Mouse (Mus musculus) kidney, adult 2 months (tissue): Measurements from ENCODE around the gene Cdk9. TPM values are rescaled to one million over a fixed set of nuclear protein-coding genes. Genes with fewer than 3 reads are reported as not detected.

ENCODE experiments used
- DNase-seq: peaks from one replicate; pipeline ENCODE4 v3.0.0; 2021
- H3K27ac ChIP-seq: fragments of 200-500 bp; 2 replicates; pipeline ENCODE4 v1.5.1; 2012; ENCODE audit warnings: low read depth, low read length, control low read depth, inconsistent platforms; ENCODE audit not compliant: insufficient read depth
- H3K27me3 ChIP-seq: fragments of 200-500 bp; replicated peaks from 2 replicates; pipeline ENCODE4 v1.6.1; 2012; ENCODE audit warnings: mild to moderate bottlenecking, moderate library complexity, low read length, inconsistent platforms; ENCODE audit not compliant: control insufficient read depth, insufficient read depth
- H3K36me3 ChIP-seq: fragments of 200-500 bp; 2 replicates; pipeline ENCODE4 v1.6.1; 2012; ENCODE audit warnings: mild to moderate bottlenecking, moderate library complexity, low read length, inconsistent platforms; ENCODE audit not compliant: control insufficient read depth, insufficient read depth
- H3K4me1 ChIP-seq: fragments of 200-500 bp; 2 replicates; pipeline ENCODE4 v1.6.1; 2011; ENCODE audit warnings: low read length; ENCODE audit not compliant: control insufficient read depth, insufficient read depth
- H3K4me3 ChIP-seq: fragments of 200-500 bp; 2 replicates; pipeline ENCODE4 v1.5.1; 2011; ENCODE audit warnings: mild to moderate bottlenecking, low read depth, low read length, control low read depth; ENCODE audit not compliant: insufficient read depth
- CTCF ChIP-seq: fragments of 200-500 bp; conservative IDR thresholded peaks from 2 replicates; pipeline ENCODE4 v1.5.1; 2011; ENCODE audit warnings: low read depth, mild to moderate bottlenecking, control low read depth, low read length, moderate library complexity, mixed read lengths; ENCODE audit not compliant: insufficient read depth, insufficient read length
- POLR2A ChIP-seq: fragments of 200-500 bp; IDR thresholded peaks from one replicate; pipeline ENCODE4 v1.6.1; 2011; ENCODE audit warnings: low read depth, low read length, control low read depth
- WGBS: fragments of 180-500 bp; shearing (Covaris S2); methylation state at CpG from one replicate; pipeline ENCODE4 v1.1.7; 2018; 5-methylcytosine and 5-hydroxymethylcytosine counted together
- polyA plus RNA-seq: library from polyadenylated mRNA; depleted of rRNA; stranded (reverse); fragments of >200 nt; gene quantifications from 2 replicates; pipeline ENCODE4 v1.2.3, GENCODE M21; 2012

Cdk9 gene
- polyA plus RNA-seq, 1 experiment = 89.2 TPM

DNA sequence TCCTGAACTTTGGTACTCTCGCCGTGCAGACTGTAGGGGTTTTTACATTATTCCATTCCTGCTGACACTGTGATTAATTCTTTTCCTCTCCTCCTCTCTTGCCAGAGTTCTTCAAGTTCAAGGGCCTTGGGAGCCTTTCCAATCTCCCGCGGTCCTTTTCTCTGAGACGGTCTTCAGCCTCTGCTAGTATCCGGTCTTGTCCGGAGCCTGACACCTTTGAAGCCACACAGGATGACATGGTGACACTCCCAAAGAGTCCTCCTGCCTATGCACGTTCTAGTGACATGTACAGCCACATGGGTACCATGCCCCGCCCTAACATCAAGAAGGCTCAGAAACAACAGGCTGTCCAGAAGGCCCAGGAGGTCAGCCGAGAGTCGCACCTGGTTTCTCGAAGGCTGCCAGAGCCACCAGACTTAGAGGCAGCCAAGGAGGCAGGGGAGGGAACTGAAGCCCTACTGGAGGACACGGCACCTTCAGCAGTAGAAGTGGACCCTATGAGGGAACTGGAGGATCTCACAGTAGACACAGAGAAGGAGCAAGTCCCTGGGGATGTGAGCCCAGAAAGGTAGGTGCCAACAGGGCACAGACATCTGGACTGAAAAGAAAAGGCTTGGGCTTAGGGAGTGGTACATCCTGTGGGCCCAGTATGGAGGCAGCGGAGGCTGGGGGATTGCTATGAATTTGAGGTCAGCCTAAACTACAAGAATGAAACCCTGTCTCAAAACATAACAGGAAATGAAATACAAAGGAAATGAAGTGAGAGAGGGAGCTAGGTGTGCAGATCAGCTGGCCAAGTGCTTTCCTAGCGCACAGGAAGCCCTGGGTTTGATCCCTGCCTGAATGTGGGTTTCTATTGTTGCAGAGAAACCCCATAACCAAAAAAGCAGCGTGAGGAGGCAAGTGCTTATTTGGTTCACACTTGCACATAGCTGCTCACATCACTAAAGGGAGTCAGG is 12.2 kb upstream of the Cdk9 start:
- peaks cover 3% of the 10 kb centered on the region; the same call in 1 of the 2 replicates for H3K4me1 ChIP-seq

DNA sequence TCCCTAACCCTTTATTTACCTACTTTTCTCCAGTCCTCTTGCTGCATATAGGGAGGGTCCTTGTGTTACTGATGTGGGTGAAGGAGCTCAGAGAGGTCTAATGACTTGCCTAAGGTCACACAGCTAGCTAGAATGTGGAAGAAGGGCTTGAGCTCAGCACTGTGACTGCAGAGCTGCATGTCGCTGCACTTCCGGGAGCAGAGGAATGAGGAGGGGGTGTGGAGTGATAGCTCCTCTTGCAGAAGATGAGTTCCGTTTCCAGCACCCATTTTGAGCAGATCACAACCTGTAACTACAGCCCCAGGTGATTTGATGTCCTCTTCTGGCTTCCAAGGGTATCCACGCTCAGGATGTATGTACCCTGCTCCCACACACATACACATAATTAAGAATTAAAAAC is 11.3 kb upstream of the Cdk9 start:
- no peak for TF ChIP-seq CTCF
- TF ChIP-seq POLR2A = no peak
- DNase-seq = no peak
- no peak overlapping the region for H3K4me3 ChIP-seq
- no peaks in the 10 kb centered on the region for H3K36me3 ChIP-seq
- no peak overlapping the region for H3K27ac ChIP-seq
- 85% methylated on average over 4 of the region's 4 CpGs for WGBS
- H3K27me3 ChIP-seq = no peaks in the 10 kb centered on the region
- peaks cover 3% of the 10 kb centered on the region; the same call in 1 of the 2 replicates for H3K4me1 ChIP-seq

More for the DNA sequence above, 12.2 kb upstream of the Cdk9 start:
- no peaks in the 10 kb centered on the region for H3K27me3 ChIP-seq
- H3K36me3 ChIP-seq = no peaks in the 10 kb centered on the region
- H3K27ac ChIP-seq = no peak overlapping the region
- no peak for TF ChIP-seq POLR2A
- TF ChIP-seq CTCF = no peak
- no peak overlapping the region for H3K4me3 ChIP-seq
- 50% methylated on average over 16 of the region's 16 CpGs for WGBS
- DNase-seq = peak; percentile 70

DNA sequence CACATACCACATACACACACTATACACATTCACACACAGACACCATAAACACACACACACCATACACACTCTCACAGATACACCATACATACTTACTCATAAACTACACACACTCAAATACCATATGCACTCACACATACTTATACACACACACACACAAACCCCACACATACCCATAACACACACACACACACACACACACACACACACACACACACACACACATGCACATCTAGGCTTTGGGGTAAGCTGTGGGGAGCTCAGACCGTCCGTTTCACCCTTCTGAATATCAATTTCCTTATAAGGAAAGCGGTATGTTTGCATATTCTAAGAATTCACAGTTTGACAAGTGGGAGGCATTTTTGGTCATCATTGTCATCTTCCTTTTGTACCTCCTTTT is 9.7 kb upstream of the Cdk9 start:
- no peak for TF ChIP-seq POLR2A
- no peak for TF ChIP-seq CTCF
- Histone ChIP-seq H3K27ac (no peak overlapping the region), H3K27me3 (no peaks in the 10 kb centered on the region), H3K4me1 (peaks cover 3% of the 10 kb centered on the region; the same call in 1 of the 2 replicates), H3K36me3 (no peaks in the 10 kb centered on the region), H3K4me3 (no peak overlapping the region)
- WGBS = 67% methylated on average over 3 of the region's 3 CpGs
- no peak for DNase-seq

DNA sequence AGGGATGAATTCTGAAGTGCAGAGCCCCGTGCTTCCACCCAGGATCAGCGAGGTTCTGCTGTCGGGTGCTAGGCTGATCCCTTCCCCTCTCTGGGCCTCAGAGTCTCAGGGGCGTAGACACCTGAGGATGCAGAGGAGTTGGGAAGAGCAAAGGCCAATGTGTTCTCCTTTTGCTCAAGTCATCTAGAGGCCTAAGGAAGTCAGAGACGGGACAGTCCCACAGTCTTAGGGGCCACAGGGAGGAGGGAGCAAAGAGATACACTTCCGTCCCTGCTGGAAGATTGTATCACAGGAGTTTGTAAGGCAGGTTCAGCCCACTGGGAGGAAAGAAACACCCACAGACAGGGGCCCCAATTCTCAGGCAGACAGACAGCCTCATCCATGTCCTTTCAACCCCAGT is 9.2 kb upstream of the Cdk9 start:
- no peak for TF ChIP-seq POLR2A
- TF ChIP-seq CTCF = no peak
- H3K4me3 ChIP-seq = no peak overlapping the region

DNA sequence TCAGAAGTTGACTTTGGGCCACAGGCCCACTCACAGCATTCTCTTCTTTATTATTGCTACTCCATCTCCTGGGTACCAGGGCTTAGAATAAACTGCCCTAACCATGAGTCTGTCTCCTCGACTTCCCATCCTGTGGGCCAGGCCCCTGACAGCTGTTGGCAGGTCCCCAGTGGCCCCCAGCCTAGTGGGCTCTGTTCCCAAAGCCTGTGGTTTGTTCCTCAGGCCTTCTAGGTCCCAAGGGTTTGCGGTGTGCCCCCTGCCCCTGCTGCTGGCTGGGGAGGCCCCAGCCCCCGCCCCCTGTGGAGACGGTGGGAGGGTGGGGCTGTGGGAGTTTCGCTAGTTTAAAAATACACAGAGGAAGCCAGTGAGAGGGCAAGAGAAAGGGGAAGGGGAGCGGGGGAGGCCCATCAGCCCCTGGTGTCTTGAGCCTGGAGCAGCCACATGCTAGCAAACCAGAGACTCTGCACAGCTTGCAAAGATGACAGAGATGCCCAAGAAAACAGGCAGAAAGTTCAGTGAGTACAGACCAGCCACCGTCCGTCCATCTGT is 7.9 kb upstream of the Cdk9 start, which contains the start of gene Sh2d3c:
Gene Sh2d3c, plus strand, starts transcription at position 375 of the 549 bp plus-strand sequence.
- Histone ChIP-seq H3K36me3 (no peaks in the 10 kb centered on the region), H3K4me1 (peaks cover 3% of the 10 kb centered on the region; the same call in 1 of the 2 replicates), H3K4me3 (no peak within 1 kb of the TSS; the same call in 1 of the 2 replicates), H3K27ac (no peak within 1 kb of the TSS), H3K27me3 (no peaks in the 10 kb centered on the region)
- no peak for TF ChIP-seq POLR2A
- no peak for TF ChIP-seq CTCF
- peak; percentile 53 for DNase-seq
- 50% methylated on average over 8 of the region's 8 CpGs for WGBS

More for the DNA sequence above, 9.2 kb upstream of the Cdk9 start:
- H3K27ac ChIP-seq = no peak overlapping the region
- no peaks in the 10 kb centered on the region for H3K27me3 ChIP-seq
- no peak for DNase-seq
- H3K36me3 ChIP-seq = no peaks in the 10 kb centered on the region
- H3K4me1 ChIP-seq = peaks cover 3% of the 10 kb centered on the region; the same call in 1 of the 2 replicates
- WGBS = 61% methylated on average over 6 of the region's 6 CpGs

DNA sequence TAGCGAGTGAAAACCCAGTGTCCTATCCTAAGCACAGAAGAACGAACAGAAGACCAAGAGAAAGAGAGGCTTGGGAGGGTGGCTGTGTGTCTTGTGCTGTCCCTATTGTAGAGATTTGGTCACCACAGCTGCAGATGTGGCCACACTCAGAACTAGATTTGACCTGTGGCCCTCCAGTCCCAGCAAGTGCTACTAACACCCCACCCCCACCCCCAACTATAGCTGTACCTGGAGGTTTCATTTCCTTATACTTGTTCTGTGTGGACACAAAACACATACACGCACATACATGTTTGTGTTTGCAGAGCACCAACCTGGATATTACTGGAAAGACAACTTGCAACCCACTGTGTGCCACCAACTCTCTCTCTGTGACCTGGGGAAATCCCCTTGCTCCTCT is 7.2 kb upstream of the Cdk9 start:
- no peak for TF ChIP-seq POLR2A
- TF ChIP-seq CTCF = no peak
- H3K27me3 ChIP-seq = no peaks in the 10 kb centered on the region
- H3K36me3 ChIP-seq = no peaks in the 10 kb centered on the region
- H3K4me1 ChIP-seq = peaks cover 2% of the 10 kb centered on the region; the same call in 1 of the 2 replicates
- no peak overlapping the region for H3K4me3 ChIP-seq
- H3K27ac ChIP-seq = no peak overlapping the region
- 93% methylated on average over 3 of the region's 3 CpGs for WGBS
- DNase-seq = no peak

DNA sequence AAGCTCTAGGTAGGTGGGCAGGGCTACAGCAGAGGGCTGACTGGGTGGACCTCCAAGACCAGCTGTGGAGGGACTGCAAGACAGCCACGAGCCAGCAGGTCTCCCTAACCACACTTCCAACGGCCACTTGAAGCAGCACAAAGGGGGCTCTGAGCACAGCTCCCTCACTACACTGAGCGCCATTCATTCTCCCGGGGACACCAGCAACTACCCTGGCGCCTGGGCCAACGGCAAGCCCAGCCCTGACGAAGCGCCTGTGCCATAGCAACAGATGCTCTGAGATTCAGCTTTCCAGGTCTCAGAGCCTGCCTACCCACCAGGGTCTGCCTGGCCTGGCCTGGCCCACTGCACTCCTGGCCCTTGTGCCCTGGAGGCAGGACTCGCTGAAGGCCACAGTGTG is 5.9 kb upstream of the Cdk9 start:
- TF ChIP-seq CTCF (no peak), POLR2A (no peak)
- Histone ChIP-seq H3K4me1 (no peaks in the 10 kb centered on the region), H3K27ac (no peak overlapping the region), H3K36me3 (no peaks in the 10 kb centered on the region), H3K27me3 (no peaks in the 10 kb centered on the region), H3K4me3 (no peak overlapping the region)
- DNase-seq = no peak
- WGBS = 72% methylated on average over 9 of the region's 9 CpGs
